Mouse (Mus musculus) MEL (cell line): Measurements from ENCODE around the gene Plekhf1. TPM values are rescaled to one million over a fixed set of nuclear protein-coding genes. Genes with fewer than 3 reads are reported as not detected.

Experiments used
- DNase-seq: peaks from one replicate; pipeline ENCODE4 v3.0.0; 2011; ENCODE audit warnings: low read depth, low spot score
- H3K27ac ChIP-seq: 2 replicates; pipeline ENCODE4 v1.5.1; 2012; ENCODE audit warnings: low read depth, mild to moderate bottlenecking, control low read depth, low read length, moderate library complexity; ENCODE audit not compliant: control insufficient read depth
- H3K27me3 ChIP-seq, 2 experiments: fragments of 150-350 bp in 1 of 2; sonication (generic) in 1 of 2; 2 replicates each; pipeline ENCODE4 v1.6.1; 2012; ENCODE audit warnings: low read length in 2 of 2, mild to moderate bottlenecking in 2 of 2, improper control_type of control experiment in 1 of 2, moderate library complexity in 1 of 2; ENCODE audit not compliant: insufficient read depth in 2 of 2, control insufficient read depth in 1 of 2
- H3K36me3 ChIP-seq, 2 experiments: 2 replicates each; pipeline ENCODE4 v1.6.1; 2012 to 2014; ENCODE audit warnings: low read length in 2 of 2, improper control_type of control experiment in 1 of 2, inconsistent platforms in 1 of 2, mild to moderate bottlenecking in 1 of 2; ENCODE audit not compliant: insufficient read depth in 2 of 2, control insufficient read depth in 1 of 2
- H3K4me1 ChIP-seq, 2 experiments: fragments of 150-350 bp in 1 of 2; sonication (generic) in 1 of 2; 2 replicates each; pipeline ENCODE4 v1.6.1; 2012; ENCODE audit warnings: low read length in 2 of 2, improper control_type of control experiment in 1 of 2, mild to moderate bottlenecking in 1 of 2; ENCODE audit not compliant: insufficient read depth in 2 of 2, control insufficient read depth in 1 of 2
- H3K4me3 ChIP-seq, 2 experiments: fragments of 150-350 bp in 1 of 2; sonication (generic) in 1 of 2; 2 replicates each; pipeline ENCODE4 v1.5.1; 2012; ENCODE audit warnings: low read depth in 2 of 2, low read length in 2 of 2, mild to moderate bottlenecking in 2 of 2, moderate library complexity in 2 of 2, control low read depth in 1 of 2, improper control_type of control experiment in 1 of 2; ENCODE audit not compliant: control insufficient read depth in 1 of 2, insufficient read depth in 1 of 2
- H3K79me2 ChIP-seq: 2 replicates; pipeline ENCODE4 v1.6.1; 2012; ENCODE audit warnings: mild to moderate bottlenecking, low read length, moderate library complexity; ENCODE audit not compliant: control insufficient read depth, poor library complexity, insufficient read depth
- H3K9ac ChIP-seq: 2 replicates; pipeline ENCODE4 v1.6.1; 2012; ENCODE audit warnings: low read depth, mild to moderate bottlenecking, control low read depth, low read length, moderate library complexity; ENCODE audit not compliant: control insufficient read depth, poor library complexity, severe bottlenecking
- H3K9me3 ChIP-seq: fragments of 150-350 bp; sonication (generic); replicated peaks from 2 replicates; pipeline ENCODE4 v1.6.1; 2012; ENCODE audit warnings: mild to moderate bottlenecking, low read length, improper control_type of control experiment, moderate library complexity; ENCODE audit not compliant: insufficient read depth
- CTCF ChIP-seq, 3 experiments: IDR thresholded peaks in 2 of 3; conservative IDR thresholded peaks in 1 of 3; 2 replicates each; pipeline ENCODE4 v1.5.1; 2011 to 2012; ENCODE audit warnings: low read length in 3 of 3, low read depth in 2 of 3, mild to moderate bottlenecking in 2 of 3, improper control_type of control experiment in 1 of 3, inconsistent platforms in 1 of 3, mixed read lengths in 1 of 3, moderate library complexity in 1 of 3; ENCODE audit not compliant: control insufficient read depth in 1 of 3, insufficient read depth in 1 of 3, poor library complexity in 1 of 3, severe bottlenecking in 1 of 3
- MAFK ChIP-seq: IDR thresholded peaks from 2 replicates; pipeline ENCODE4 v1.6.1; 2011; ENCODE audit warnings: low read depth, mild to moderate bottlenecking, low read length, improper control_type of control experiment, borderline replicate concordance
- RAD21 ChIP-seq: IDR thresholded peaks from 2 replicates; pipeline ENCODE4 v1.6.1; 2011; ENCODE audit warnings: mild to moderate bottlenecking, low read depth, low read length, improper control_type of control experiment
- SMC3 ChIP-seq: IDR thresholded peaks from 2 replicates; pipeline ENCODE4 v1.6.1; 2011; ENCODE audit warnings: low read depth, low read length, improper control_type of control experiment
- ZC3H11A ChIP-seq: IDR thresholded peaks from 2 replicates; pipeline ENCODE4 v1.6.1; 2012; ENCODE audit warnings: low read depth, mild to moderate bottlenecking, inconsistent platforms, low read length, improper control_type of control experiment
- ZKSCAN1 ChIP-seq: IDR thresholded peaks from 2 replicates; pipeline ENCODE4 v1.6.1; 2012; ENCODE audit warnings: low read depth, mild to moderate bottlenecking, inconsistent platforms, low read length, improper control_type of control experiment, moderate library complexity
- ZNF384 ChIP-seq: IDR thresholded peaks from 2 replicates; pipeline ENCODE4 v1.6.1; 2012; ENCODE audit warnings: low read depth, mild to moderate bottlenecking, inconsistent platforms, low read length, improper control_type of control experiment
- polyA plus RNA-seq, 2 experiments: library from polyadenylated mRNA; stranded (reverse) in 1 of 2; unstranded in 1 of 2; fragments of >175 nt in 1 of 2; fragments of >200 nt in 1 of 2; gene quantifications; 2 replicates each; pipeline versions ENCODE4 v1.2.1 to v1.2.4; 2012; ENCODE audit warnings: low replicate concordance in 2 of 2, low read depth in 1 of 2; ENCODE audit not compliant: insufficient read length in 2 of 2, insufficient read depth in 1 of 2, missing spikeins in 1 of 2
- total RNA-seq: library from RNA; depleted of rRNA; stranded (reverse); fragments of 300-350 nt; gene quantifications from 2 replicates; pipeline ENCODE4 v1.2.3, GENCODE M21; 2012; rRNA removed

Plekhf1 gene
- total and polyA plus RNA-seq, 3 experiments = 0.89 to 1.7 TPM; not detected in 1

DNA sequence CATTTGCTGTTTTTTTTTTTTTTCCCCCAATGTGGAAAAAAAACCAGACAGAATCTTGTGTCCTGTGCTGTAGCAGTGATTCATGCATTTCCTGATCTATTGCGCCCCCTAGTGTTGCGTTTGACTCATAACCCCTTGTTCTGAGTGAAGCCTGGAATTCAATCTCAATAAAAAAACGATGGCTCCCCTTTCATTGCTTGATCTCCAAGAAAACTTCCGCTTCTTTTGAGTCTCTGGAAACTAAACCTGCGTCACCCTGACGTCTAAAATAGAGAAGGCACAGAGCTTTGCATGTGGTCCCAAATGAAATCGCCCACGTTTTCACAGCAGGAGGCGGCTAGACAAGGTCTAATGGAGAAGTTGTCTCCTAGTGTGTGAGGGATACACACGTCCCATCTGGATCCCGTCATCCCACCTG is 60.1 kb downstream of the Plekhf1 start:
- H3K4me1 ChIP-seq = no peaks in the 10 kb centered on the region
- peak; percentile 68 for DNase-seq

More for the DNA sequence above, 60.1 kb downstream of the Plekhf1 start:
- Histone ChIP-seq H3K9me3 (no peaks in the 10 kb centered on the region), H3K79me2 (no peaks in the 10 kb centered on the region)
- TF ChIP-seq RAD21 (peak; percentile 72), MAFK (no peak), ZKSCAN1 (no peak), ZNF384 (peak; percentile 70), CTCF (IDR thresholded peaks at IDR 0.05 in 2 of 3, conservative IDR thresholded peaks at IDR 0.05 in 1 of 3; ENCODE audit: control insufficient read depth in 1 of 3, insufficient read depth in 1 of 3, low read depth in 2 of 3, low read length in 3 of 3, poor library complexity in 1 of 3, severe bottlenecking in 1 of 3) (peak; percentile 57 to 75 (median 59)), ZC3H11A (peak; percentile 39), SMC3 (peak; percentile 46; the same call in 1 of the 2 replicates)
- TF ChIP-seq, all 39 proteins: peak for 5
- Histone ChIP-seq H3K9ac (no peak overlapping the region), H3K4me3 (no peak overlapping the region), H3K36me3 (no peaks in the 10 kb centered on the region), H3K27me3 (peaks cover 0 to 3% of the 10 kb centered on the region in 2 experiments; a peak in 2 of 4 replicates), H3K27ac (no peak overlapping the region)

Other genes starting within 250 kb of the Plekhf1 start
- 28.4 and 29.2 TPM in 2 replicates for gene Uri1, start 204.5 kb downstream of the Plekhf1 start, total RNA-seq
- gene Uri1, start 204.5 kb downstream of the Plekhf1 start, polyA plus RNA-seq = 10 to 100 TPM in 1 of 2 experiments, not detected in 1; 36.0 TPM
- gene Ccne1, start 120.5 kb downstream of the Plekhf1 start, total RNA-seq = 48.5 and 53.1 TPM in 2 replicates
- gene Ccne1, start 120.5 kb downstream of the Plekhf1 start, polyA plus RNA-seq = 100 to 1,000 TPM in 1 of 2 experiments, 10 to 100 TPM in 1; 78.0 to 321 TPM
- 9.0 and 10.2 TPM in 2 replicates for gene 1600014C10Rik, start 44.8 kb downstream of the Plekhf1 start, total RNA-seq
- 10 to 100 TPM in 1 of 2 experiments, not detected in 1; 14.7 TPM for gene 1600014C10Rik, start 44.8 kb downstream of the Plekhf1 start, polyA plus RNA-seq
- gene Pop4, start 43.4 kb upstream of the Plekhf1 start, total RNA-seq = 26.7 and 33.5 TPM in 2 replicates
- 10 to 100 TPM in 1 of 2 experiments, not detected in 1; 50.0 TPM for gene Pop4, start 43.4 kb upstream of the Plekhf1 start, polyA plus RNA-seq